Mouse (Mus musculus) CH12.LX (cell line): ENCODE data around the gene E130208F15Rik. TPM values are rescaled to one million over a fixed set of nuclear protein-coding genes. Genes with fewer than 3 reads are reported as not detected.

Experiments used
- DNase-seq: peaks from one replicate; pipeline ENCODE4 v3.0.0-alpha.2; 2013; ENCODE audit errors: extremely low read depth
- H3K27ac ChIP-seq: 2 replicates; pipeline ENCODE4 v1.5.1; 2012; ENCODE audit warnings: low read depth, mild to moderate bottlenecking, control low read depth, moderate library complexity; ENCODE audit not compliant: insufficient read depth
- H3K27me3 ChIP-seq: replicated peaks from 2 replicates; pipeline ENCODE3; 2012; ENCODE audit warnings: inconsistent platforms
- H3K36me3 ChIP-seq, 2 experiments: replicated peaks in 1 of 2; 2 replicates each; pipeline versions ENCODE3 to v1.6.1; 2012; ENCODE audit warnings: inconsistent platforms in 1 of 2, low read length in 1 of 2, mild to moderate bottlenecking in 1 of 2, mixed read lengths in 1 of 2, moderate library complexity in 1 of 2; ENCODE audit not compliant: control insufficient read depth in 1 of 2, insufficient read depth in 1 of 2
- H3K4me1 ChIP-seq, 2 experiments: 2 replicates each; pipeline ENCODE4 v1.6.1; 2012; ENCODE audit warnings: inconsistent platforms in 1 of 2, moderate library complexity in 1 of 2; ENCODE audit not compliant: insufficient read depth in 2 of 2, control insufficient read depth in 1 of 2
- H3K4me2 ChIP-seq: 2 replicates; pipeline ENCODE4 v1.6.1; 2012; ENCODE audit warnings: low read depth, mild to moderate bottlenecking, control low read depth; ENCODE audit not compliant: poor library complexity, insufficient read depth, severe bottlenecking
- H3K4me3 ChIP-seq, 3 experiments: fragments of 150-350 bp in 1 of 3; sonication (generic) in 1 of 3; replicated peaks in 1 of 3; 2 replicates each; pipeline versions ENCODE3 to v1.5.1; 2011 to 2012; ENCODE audit warnings: low read depth in 2 of 3, low read length in 2 of 3, mild to moderate bottlenecking in 2 of 3, moderate library complexity in 2 of 3, control low read depth in 1 of 3, improper control_type of control experiment in 1 of 3, inconsistent platforms in 1 of 3, mixed read lengths in 1 of 3; ENCODE audit not compliant: poor library complexity in 1 of 3
- H3K79me2 ChIP-seq: replicated peaks from 2 replicates; pipeline ENCODE4 v1.6.1; 2012; ENCODE audit warnings: mild to moderate bottlenecking, moderate library complexity; ENCODE audit not compliant: control insufficient read depth, poor library complexity, insufficient read depth, severe bottlenecking; ENCODE audit errors: extremely low read depth
- H3K9ac ChIP-seq: 2 replicates; pipeline ENCODE4 v1.6.1; 2012; ENCODE audit warnings: low read depth, mild to moderate bottlenecking, control low read depth, moderate library complexity; ENCODE audit not compliant: insufficient read depth
- H3K9me3 ChIP-seq: replicated peaks from 2 replicates; pipeline ENCODE3; 2012; ENCODE audit warnings: low read length, inconsistent platforms, mixed read lengths
- BHLHE40 ChIP-seq: IDR thresholded peaks from 2 replicates; pipeline ENCODE4 v1.6.1; 2011; ENCODE audit warnings: mild to moderate bottlenecking, low read depth, low read length, improper control_type of control experiment
- CHD1 ChIP-seq: IDR thresholded peaks from 2 replicates; pipeline ENCODE4 v1.6.1; 2012; ENCODE audit warnings: low read depth, low read length, improper control_type of control experiment, inconsistent platforms
- CHD2 ChIP-seq: IDR thresholded peaks from 2 replicates; pipeline ENCODE4 v1.6.1; 2011; ENCODE audit warnings: low read length, improper control_type of control experiment
- CTCF ChIP-seq, 2 experiments: IDR thresholded peaks in 1 of 2; conservative IDR thresholded peaks in 1 of 2; 2 replicates each; pipeline ENCODE4 v1.5.1; 2011 to 2012; ENCODE audit warnings: low read depth in 2 of 2, low read length in 2 of 2, improper control_type of control experiment in 1 of 2, inconsistent platforms in 1 of 2, mild to moderate bottlenecking in 1 of 2, moderate library complexity in 1 of 2
- E2F4 ChIP-seq: IDR thresholded peaks from 2 replicates; pipeline ENCODE4 v1.6.1; 2011; ENCODE audit warnings: low read depth, low read length, improper control_type of control experiment; ENCODE audit not compliant: insufficient replicate concordance
- EP300 ChIP-seq: IDR thresholded peaks from 2 replicates; pipeline ENCODE4 v1.6.1; 2011; ENCODE audit warnings: low read length, improper control_type of control experiment
- ETS1 ChIP-seq: conservative IDR thresholded peaks from 2 replicates; pipeline ENCODE4 v1.6.1; 2012; ENCODE audit warnings: low read depth, mild to moderate bottlenecking, inconsistent platforms, low read length, improper control_type of control experiment, moderate library complexity
- GABPA ChIP-seq: IDR thresholded peaks from 2 replicates; pipeline ENCODE4 v1.6.1; 2012; ENCODE audit warnings: low read depth, low read length, improper control_type of control experiment, inconsistent platforms; ENCODE audit not compliant: insufficient replicate concordance
- HCFC1 ChIP-seq: IDR thresholded peaks from 2 replicates; pipeline ENCODE4 v1.6.1; 2012; ENCODE audit warnings: low read depth, mild to moderate bottlenecking, inconsistent platforms, low read length, improper control_type of control experiment
- IRF4 ChIP-seq: IDR thresholded peaks from 2 replicates; pipeline ENCODE4 v1.6.1; 2014; ENCODE audit warnings: low read depth, mild to moderate bottlenecking, inconsistent platforms, low read length, improper control_type of control experiment
- JUN ChIP-seq: IDR thresholded peaks from 2 replicates; pipeline ENCODE4 v1.6.1; 2011; ENCODE audit warnings: low read depth, mild to moderate bottlenecking, low read length, improper control_type of control experiment, moderate library complexity; ENCODE audit not compliant: insufficient read depth
- JUND ChIP-seq: conservative IDR thresholded peaks from 2 replicates; pipeline ENCODE4 v1.6.1; 2011; ENCODE audit warnings: low read depth, low read length, improper control_type of control experiment
- KAT2A ChIP-seq: IDR thresholded peaks from 2 replicates; pipeline ENCODE4 v1.6.1; 2012; ENCODE audit warnings: low read length, improper control_type of control experiment, inconsistent platforms; ENCODE audit not compliant: insufficient replicate concordance
- MAFK ChIP-seq: IDR thresholded peaks from 2 replicates; pipeline ENCODE4 v1.6.1; 2011; ENCODE audit warnings: low read length, improper control_type of control experiment; ENCODE audit not compliant: insufficient replicate concordance
- MAX ChIP-seq: IDR thresholded peaks from 2 replicates; pipeline ENCODE4 v1.6.1; 2011; ENCODE audit warnings: low read length, improper control_type of control experiment
- MEF2A ChIP-seq: IDR thresholded peaks from 2 replicates; pipeline ENCODE4 v1.6.1; 2014; ENCODE audit warnings: low read depth, mild to moderate bottlenecking, inconsistent platforms, low read length, improper control_type of control experiment, borderline replicate concordance
- MXI1 ChIP-seq: IDR thresholded peaks from 2 replicates; pipeline ENCODE4 v1.6.1; 2011; ENCODE audit warnings: mild to moderate bottlenecking, low read depth, low read length, improper control_type of control experiment
- MYC ChIP-seq: IDR thresholded peaks from 2 replicates; pipeline ENCODE4 v1.6.1; 2011; ENCODE audit warnings: low read depth, mild to moderate bottlenecking, improper control_type of control experiment, low read length
- NRF1 ChIP-seq: IDR thresholded peaks from 2 replicates; pipeline ENCODE4 v1.6.1; 2014; ENCODE audit warnings: low read depth, mild to moderate bottlenecking, inconsistent platforms, low read length, improper control_type of control experiment, moderate library complexity
- PAX5 ChIP-seq: IDR thresholded peaks from 2 replicates; pipeline ENCODE4 v1.6.1; 2012; ENCODE audit warnings: low read length, inconsistent platforms, mixed read lengths
- POLR2A ChIP-seq: IDR thresholded peaks from 2 replicates; pipeline ENCODE4 v1.6.1; 2011; ENCODE audit warnings: low read depth, mild to moderate bottlenecking, improper control_type of control experiment, low read length
- POLR2AphosphoS2 ChIP-seq: IDR thresholded peaks from 2 replicates; pipeline ENCODE4 v1.6.1; 2011; ENCODE audit warnings: low read depth, low read length, improper control_type of control experiment
- RAD21 ChIP-seq: IDR thresholded peaks from 2 replicates; pipeline ENCODE4 v1.6.1; 2011; ENCODE audit warnings: low read depth, mild to moderate bottlenecking, low read length, improper control_type of control experiment, moderate library complexity
- SIN3A ChIP-seq: IDR thresholded peaks from 2 replicates; pipeline ENCODE4 v1.6.1; 2012; ENCODE audit warnings: low read length, improper control_type of control experiment, inconsistent platforms
- TBP ChIP-seq: conservative IDR thresholded peaks from 2 replicates; pipeline ENCODE4 v1.6.1; 2011; ENCODE audit warnings: low read depth, low read length, improper control_type of control experiment
- TCF12 ChIP-seq: IDR thresholded peaks from 2 replicates; pipeline ENCODE4 v1.6.1; 2014; ENCODE audit warnings: low read depth, mild to moderate bottlenecking, inconsistent platforms, low read length, improper control_type of control experiment
- UBTF ChIP-seq: IDR thresholded peaks from 2 replicates; pipeline ENCODE4 v1.6.1; 2012; ENCODE audit warnings: low read depth, mild to moderate bottlenecking, inconsistent platforms, low read length, improper control_type of control experiment, moderate library complexity
- USF1 ChIP-seq: IDR thresholded peaks from 2 replicates; pipeline ENCODE4 v1.6.1; 2014; ENCODE audit warnings: low read depth, mild to moderate bottlenecking, inconsistent platforms, low read length, improper control_type of control experiment
- USF2 ChIP-seq: conservative IDR thresholded peaks from 2 replicates; pipeline ENCODE4 v1.6.1; 2011; ENCODE audit warnings: low read depth, low read length, improper control_type of control experiment
- ZC3H11A ChIP-seq: IDR thresholded peaks from 2 replicates; pipeline ENCODE4 v1.6.1; 2012; ENCODE audit warnings: low read depth, mild to moderate bottlenecking, inconsistent platforms, low read length, improper control_type of control experiment
- ZKSCAN1 ChIP-seq: IDR thresholded peaks from 2 replicates; pipeline ENCODE4 v1.6.1; 2012; ENCODE audit warnings: low read depth, inconsistent platforms, low read length, improper control_type of control experiment, borderline replicate concordance
- ZMIZ1 ChIP-seq: IDR thresholded peaks from 2 replicates; pipeline ENCODE4 v1.6.1; 2012; ENCODE audit warnings: low read depth, mild to moderate bottlenecking, inconsistent platforms, low read length, improper control_type of control experiment
- ZNF384 ChIP-seq: IDR thresholded peaks from 2 replicates; pipeline ENCODE4 v1.6.1; 2012; ENCODE audit warnings: low read depth, low read length, improper control_type of control experiment, inconsistent platforms
- dilution Hi-C: fragments of 300-500 bp; cut with MboI; formaldehyde crosslinking; loops from 2 replicates; pipeline ENCODE4 v1.14.3; 2020; ENCODE audit warnings: low sequenced_read_pairs; ENCODE audit not compliant: extremely low pct_unique_long_range_greater_than_20kb, extremely low pct_ligation_motif_present
- in situ Hi-C: fragments of 300-500 bp; cut with MboI; formaldehyde crosslinking; loops from 3 replicates; pipeline ENCODE4 v1.14.3; 2019; ENCODE audit warnings: low sequenced_read_pairs, low pct_ligation_motif_present, low pct_unique_long_range_greater_than_20kb, mixed read lengths
- polyA plus RNA-seq: library from polyadenylated mRNA; unstranded; fragments of >175 nt; gene quantifications from 2 replicates; pipeline ENCODE4 v1.2.1, GENCODE M21; 2012; ENCODE audit warnings: low read depth; ENCODE audit not compliant: insufficient read length
- total RNA-seq, 2 experiments: library from RNA; depleted of rRNA; stranded (reverse); fragments of 300-350 nt in 1 of 2; fragments of >200 nt in 1 of 2; gene quantifications; 2 replicates each; pipeline ENCODE4 v1.2.3; 2012 to 2014

E130208F15Rik gene
- total RNA-seq (2012; rRNA removed) (5.6 and 6.2 TPM in 2 replicates), total RNA-seq (2014; rRNA removed) (0.35 and 0.70 TPM in 2 replicates), polyA plus RNA-seq (6.2 and 9.7 TPM in 2 replicates)

GRCm38 (mm10) chr7:30321539-30322284 is at the start of gene E130208F15Rik:
Gene E130208F15Rik (plus strand): TSS chr7:30321740.
- Histone ChIP-seq H3K4me1 (peaks cover 9 to 33% of the 10 kb centered on the region in 2 experiments; a peak in 3 of 4 replicates), H3K36me3 (peaks cover 3 to 40% of the 10 kb centered on the region in 2 experiments), H3K27me3 (no peaks in the 10 kb centered on the region), H3K4me2 (peak within 1 kb of the TSS; percentile 91), H3K9ac (peak within 1 kb of the TSS; percentile 89), H3K79me2 (no peaks in the 10 kb centered on the region), H3K4me3 (peak within 1 kb of the TSS; percentile 64 to 91 (median 70)), H3K9me3 (peaks cover 11% of the 10 kb centered on the region), H3K27ac (peak within 1 kb of the TSS; percentile 71)
- DNase-seq = peak; percentile 88
- in situ Hi-C loops = no loop called here
- 0 out of 2 replicates have a peak, but pooled peaks have one; percentile 19 for TF ChIP-seq IRF4
- no peak for TF ChIP-seq USF2
- TF ChIP-seq KAT2A = no peak
- TF ChIP-seq NRF1 = peak; percentile 51; the same call in 1 of the 2 replicates
- TF ChIP-seq ZKSCAN1 = no peak
- TF ChIP-seq POLR2AphosphoS2 = 0 out of 2 replicates have a peak, but pooled peaks have one; percentile 20
- TF ChIP-seq PAX5 = no peak
- no peak for TF ChIP-seq HCFC1
- TF ChIP-seq ETS1 = no peak
- no peak for TF ChIP-seq JUND
- no peak for TF ChIP-seq E2F4
- TF ChIP-seq CTCF (conservative IDR thresholded peaks at IDR 0.05 in 1 of 2, IDR thresholded peaks at IDR 0.05 in 1 of 2; ENCODE audit: low read depth in 2 of 2, low read length in 2 of 2) = no peak
- no peak for TF ChIP-seq JUN
- TF ChIP-seq RAD21 = no peak
- TF ChIP-seq CHD1 = no peak
- peak; percentile 60 for TF ChIP-seq MXI1
- TF ChIP-seq ZC3H11A = no peak
- peak; percentile 14; the same call in 1 of the 2 replicates for TF ChIP-seq MYC
- TF ChIP-seq CHD2 = no peak
- TF ChIP-seq TBP = peak; percentile 70; the same call in 1 of the 2 replicates
- no peak for TF ChIP-seq GABPA
- no peak for TF ChIP-seq ZNF384
- TF ChIP-seq POLR2A = peak; percentile 59
- no peak for TF ChIP-seq MEF2A
- TF ChIP-seq USF1 = no peak
- peak; percentile 35; the same call in 1 of the 2 replicates for TF ChIP-seq TCF12
- no peak for TF ChIP-seq UBTF
- TF ChIP-seq ZMIZ1 = no peak
- no peak for TF ChIP-seq BHLHE40
- TF ChIP-seq SIN3A = peak; percentile 78; the same call in 1 of the 2 replicates
- no peak for TF ChIP-seq MAFK
- TF ChIP-seq EP300 = no peak
- TF ChIP-seq MAX = no peak
- dilution Hi-C loops = no loop called here
